Mouse (Mus musculus): ENCODE data around the gene Dab2ip.

DNA sequence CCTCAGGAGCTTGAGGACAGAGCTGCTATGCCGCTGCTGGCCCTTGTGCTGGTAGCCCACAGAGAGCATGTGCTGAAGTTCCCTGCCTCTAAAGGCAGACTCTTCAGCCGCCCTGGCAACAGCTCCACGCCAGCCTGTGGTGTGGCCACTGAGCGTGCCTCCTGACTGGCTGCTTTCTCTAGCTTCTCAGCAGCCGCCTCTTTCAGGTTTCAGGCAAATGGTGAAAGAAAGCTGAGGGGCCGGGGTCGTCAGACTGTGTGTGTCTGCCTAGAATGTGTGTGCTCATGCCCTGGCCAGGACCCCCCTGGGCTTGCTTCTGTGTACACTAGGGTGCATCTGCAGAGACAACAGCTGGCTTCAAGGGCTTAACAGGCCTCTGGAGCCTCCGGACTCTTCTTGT lies 119.8 kb downstream of the Dab2ip start:
- TF ChIP-seq POLR2A (IDR thresholded peaks at IDR 0.05; ENCODE audit: control insufficient read depth, low read depth, low read length) (no peak), CTCF (IDR thresholded peaks at IDR 0.05; ENCODE audit: control insufficient read depth, insufficient read depth, insufficient replicate concordance, low read depth, low read length) (no peak)

Measured in testis, adult 2 months (tissue).